Mouse (Mus musculus) CH12.LX (cell line): ENCODE results near the gene Pex3.

Source experiments
- CTCF ChIP-seq, 2 experiments: IDR thresholded peaks in 1 of 2; conservative IDR thresholded peaks in 1 of 2; 2 replicates each; pipeline ENCODE4 v1.5.1; 2011 to 2012; ENCODE audit warnings: low read depth in 2 of 2, low read length in 2 of 2, improper control_type of control experiment in 1 of 2, inconsistent platforms in 1 of 2, mild to moderate bottlenecking in 1 of 2, moderate library complexity in 1 of 2
- MAX ChIP-seq: IDR thresholded peaks from 2 replicates; pipeline ENCODE4 v1.6.1; 2011; ENCODE audit warnings: low read length, improper control_type of control experiment
- MXI1 ChIP-seq: IDR thresholded peaks from 2 replicates; pipeline ENCODE4 v1.6.1; 2011; ENCODE audit warnings: mild to moderate bottlenecking, low read depth, low read length, improper control_type of control experiment
- POLR2A ChIP-seq: IDR thresholded peaks from 2 replicates; pipeline ENCODE4 v1.6.1; 2011; ENCODE audit warnings: low read depth, mild to moderate bottlenecking, improper control_type of control experiment, low read length
- TCF12 ChIP-seq: IDR thresholded peaks from 2 replicates; pipeline ENCODE4 v1.6.1; 2014; ENCODE audit warnings: low read depth, mild to moderate bottlenecking, inconsistent platforms, low read length, improper control_type of control experiment
- UBTF ChIP-seq: IDR thresholded peaks from 2 replicates; pipeline ENCODE4 v1.6.1; 2012; ENCODE audit warnings: low read depth, mild to moderate bottlenecking, inconsistent platforms, low read length, improper control_type of control experiment, moderate library complexity

- TF ChIP-seq MXI1 (no peak), TCF12 (no peak), CTCF (conservative IDR thresholded peaks at IDR 0.05 in 1 of 2, IDR thresholded peaks at IDR 0.05 in 1 of 2; ENCODE audit: low read depth in 2 of 2, low read length in 2 of 2) (no peak), POLR2A (no peak), UBTF (no peak), MAX (no peak)
Measured at GRCm38 (mm10) chr10:13502371-13502770, 50.6 kb downstream of the Pex3 start.
